Mouse (Mus musculus) ES-Bruce4 (cell line): ENCODE results near the gene Traf3ip1.

Experiments
- CTCF ChIP-seq: IDR thresholded peaks from one replicate; pipeline ENCODE4 v1.8.1; 2011; ENCODE audit warnings: low read depth, low read length
- EP300 ChIP-seq: IDR thresholded peaks from 2 replicates; pipeline ENCODE4 v1.6.1; 2011; ENCODE audit warnings: low read depth, low read length; ENCODE audit not compliant: insufficient read depth

- TF ChIP-seq EP300 (no peak), CTCF (no peak)
These were observed 4.1 kb upstream of the Traf3ip1 start for GRCm38 (mm10) chr1:91490322-91490721.
